Mouse (Mus musculus): ENCODE results near the gene Olfr118.
"Not testable (repeated sequence)": the region's sequence is repeated elsewhere in the genome, so short reads cannot be mapped to it uniquely, and the experiment has no call there.

Gene Olfr118

DNA sequence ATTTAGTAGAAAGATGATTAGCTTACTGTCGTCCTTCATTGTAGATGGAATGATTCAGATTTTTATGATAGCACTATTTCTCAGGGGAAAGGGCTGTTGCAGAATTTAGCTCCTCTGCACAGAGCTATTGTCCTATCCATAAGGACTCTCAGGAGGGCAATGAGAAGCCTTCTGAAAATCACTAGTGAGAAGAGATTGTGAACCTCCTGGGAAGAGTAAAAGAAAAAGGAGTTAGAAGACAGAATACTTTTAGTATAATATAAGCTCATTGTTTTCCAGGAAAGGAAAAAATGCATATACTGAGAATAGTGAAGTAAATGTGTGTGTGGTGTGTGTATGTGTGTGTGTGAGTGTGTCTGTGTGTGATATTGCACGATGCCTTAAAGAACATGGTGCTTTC lies at the start of gene Olfr118:
Gene Olfr118 (plus strand): TSS at position 301 of the 400 bp plus-strand sequence.
- DNase-seq (ENCODE audit: low spot score), result no peak

DNA sequence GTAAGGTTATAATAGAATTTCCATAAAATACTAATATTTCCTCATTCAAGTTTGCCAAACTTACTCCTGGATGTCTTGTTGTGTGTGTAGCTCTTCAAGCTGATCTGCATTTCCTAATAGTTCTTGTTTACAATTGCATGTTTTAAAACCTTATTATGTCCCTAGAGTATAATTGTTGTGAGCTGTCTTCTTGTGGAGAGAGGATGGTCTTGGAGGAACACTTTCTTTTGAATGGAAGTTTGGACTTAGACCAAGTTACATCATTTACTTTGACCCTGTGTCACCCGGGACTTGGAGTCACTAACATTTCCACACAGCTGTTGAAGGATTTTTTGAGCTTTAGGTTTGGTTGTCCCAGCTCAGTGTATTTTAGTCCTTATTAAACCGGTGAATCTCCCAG lies 39.8 kb upstream of the Olfr118 start, which contains the start of the genes Olfr115 and Olfr116:
Gene Olfr115 (minus strand): TSS at position 101 of the 400 bp plus-strand sequence.
Gene Olfr116 (minus strand): TSS at position 191 of the 400 bp plus-strand sequence.
- DNase-seq (ENCODE audit: low spot score), result no peak

DNA sequence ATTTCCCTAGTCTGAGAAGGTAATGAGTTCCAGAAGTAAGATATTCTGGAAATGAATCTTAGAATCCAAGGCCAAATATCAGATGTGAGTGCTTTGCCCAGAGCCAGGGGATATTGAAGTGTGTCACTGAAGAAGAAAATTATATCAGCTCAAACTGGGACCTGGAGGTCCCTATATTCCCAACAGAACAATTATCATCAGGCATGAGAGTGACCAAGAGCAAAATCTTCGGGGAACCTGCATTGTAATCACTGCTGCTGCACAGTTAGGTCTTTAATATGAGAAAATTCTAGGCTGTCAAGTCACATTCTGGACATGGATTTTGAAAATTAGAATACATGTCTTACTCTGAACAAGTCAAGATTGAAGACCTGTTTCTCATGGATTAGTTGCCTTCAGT lies 3.1 kb upstream of the Olfr118 start, which contains the start of gene Olfr117:
Gene Olfr117 (minus strand): TSS at position 101 of the 400 bp plus-strand sequence.
- no peak for DNase-seq (ENCODE audit: low spot score)

DNA sequence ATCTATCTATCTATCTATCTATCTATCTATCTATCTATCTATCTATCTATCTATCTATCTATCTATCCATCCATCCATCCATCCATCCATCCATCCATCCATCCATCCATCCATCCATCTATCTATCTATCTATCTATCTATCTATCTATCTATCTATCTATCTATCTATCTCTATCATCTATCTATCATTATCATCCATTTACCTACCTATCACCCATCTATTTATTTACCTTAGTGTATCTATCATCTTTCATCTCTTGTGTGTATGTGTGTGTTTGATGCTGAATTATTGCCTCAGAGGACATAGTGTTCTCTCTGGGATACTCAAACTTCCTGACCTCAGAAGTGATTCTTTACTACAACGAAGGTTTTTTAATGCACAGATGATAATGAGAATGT lies 29.5 kb downstream of the Olfr118 start, which contains the start of gene Olfr119:
Gene Olfr119 (plus strand): TSS at position 301 of the 400 bp plus-strand sequence.
- DNase-seq (ENCODE audit: low spot score), result not testable (repeated sequence)

DNA sequence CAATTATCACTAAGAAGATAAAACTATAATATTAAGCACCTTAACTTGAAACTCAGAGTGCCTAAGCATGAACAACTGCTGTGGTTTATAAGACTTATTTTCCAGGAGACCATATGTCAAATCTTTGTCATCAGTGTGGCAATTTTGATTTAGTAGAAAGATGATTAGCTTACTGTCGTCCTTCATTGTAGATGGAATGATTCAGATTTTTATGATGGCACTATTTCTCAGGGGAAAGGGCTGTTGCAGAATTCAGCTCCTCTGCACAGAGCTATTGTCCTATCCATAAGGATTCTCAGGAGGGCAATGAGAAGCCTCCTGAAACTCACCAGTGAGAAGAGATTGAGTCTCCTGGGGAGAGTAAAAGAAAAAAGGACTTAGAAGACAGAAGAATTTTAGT lies 54.7 kb downstream of the Olfr118 start, which contains the start of gene Olfr120:
Gene Olfr120 (plus strand): TSS at position 301 of the 400 bp plus-strand sequence.
- DNase-seq (ENCODE audit: low spot score), result no peak
